Mouse (Mus musculus) hindbrain, embryonic 15.5 days (tissue): ENCODE results near the gene 1110032F04Rik. TPM values are rescaled to one million over a fixed set of nuclear protein-coding genes. Genes with fewer than 3 reads are reported as not detected.
"Not testable (repeated sequence)": the region's sequence is repeated elsewhere in the genome, so short reads cannot be mapped to it uniquely, and the experiment has no call there.

Experiments used
- ATAC-seq: fragments of 200-750 bp; cut with Nextera tagmentation; 2 replicates; pipeline ENCODE4 v1.8.0; 2017; ENCODE audit warnings: low read depth, moderate number of reproducible peaks, moderate TSS enrichment; ENCODE audit not compliant: low FRiP score
- H3K27ac ChIP-seq: fragments of 300-500 bp; sonication (generic); replicated peaks from 2 replicates; pipeline ENCODE4 v1.5.1; 2015; ENCODE audit warnings: mild to moderate bottlenecking, inconsistent platforms
- H3K27me3 ChIP-seq: fragments of 300-500 bp; sonication (generic); 2 replicates; pipeline ENCODE4 v1.6.1; 2015; ENCODE audit warnings: control low read depth, inconsistent platforms
- H3K36me3 ChIP-seq: fragments of 300-500 bp; sonication (generic); 2 replicates; pipeline ENCODE4 v1.6.1; 2015; ENCODE audit warnings: control low read depth, inconsistent platforms
- H3K4me1 ChIP-seq: fragments of 300-500 bp; sonication (generic); replicated peaks from 2 replicates; pipeline ENCODE4 v1.6.1; 2015; ENCODE audit warnings: control low read depth, inconsistent platforms
- H3K4me2 ChIP-seq: fragments of 300-500 bp; sonication (generic); 2 replicates; pipeline ENCODE4 v1.6.1; 2015; ENCODE audit warnings: moderate library complexity, mild to moderate bottlenecking, inconsistent platforms
- H3K4me3 ChIP-seq: fragments of 300-500 bp; sonication (generic); 2 replicates; pipeline ENCODE4 v1.5.1; 2015; ENCODE audit warnings: mild to moderate bottlenecking, inconsistent platforms
- H3K9ac ChIP-seq: fragments of 300-500 bp; sonication (generic); 2 replicates; pipeline ENCODE4 v1.6.1; 2015; ENCODE audit warnings: inconsistent platforms
- H3K9me3 ChIP-seq: fragments of 300-500 bp; sonication (generic); 2 replicates; pipeline ENCODE4 v1.6.1; 2016; ENCODE audit warnings: control low read depth, inconsistent platforms
- WGBS: fragments of 180-500 bp; shearing (Covaris S2); methylation state at CpG from one replicate; pipeline ENCODE4 v1.1.7; 2015; 5-methylcytosine and 5-hydroxymethylcytosine counted together
- polyA plus RNA-seq: library from polyadenylated mRNA; unstranded; fragments of >200 nt; fragmentation: Nextera tagmentation; extraction: Ambion mirVana; gene quantifications from 2 replicates; pipeline ENCODE4 v1.2.1, GENCODE M21; 2015

Gene 1110032F04Rik
- polyA plus RNA-seq, 1 experiment from 2014 or later = 5.2 TPM

GRCm38 (mm10) chr3:68852414-68852813 lies 17.0 kb upstream of the 1110032F04Rik start:
- WGBS = 91% methylated on average over 1 of the region's 1 CpGs
- no peak overlapping the region for H3K9ac ChIP-seq
- no peak for ATAC-seq

GRCm38 (mm10) chr3:68869691-68870567 lies 543 bp downstream of the 1110032F04Rik start:
- H3K27ac ChIP-seq = peak overlapping the region; percentile 73
- WGBS = under 1% methylated on average over 92 of the region's 96 CpGs
- peak overlapping the region; percentile 72 for H3K9ac ChIP-seq
- peak; percentile 83 for ATAC-seq
- H3K36me3 ChIP-seq = no peaks in the 10 kb centered on the region
- H3K4me1 ChIP-seq = peaks cover 19% of the 10 kb centered on the region
- H3K9me3 ChIP-seq = no peaks in the 10 kb centered on the region
- H3K4me2 ChIP-seq = peak overlapping the region; percentile 98
- peak overlapping the region; percentile 84 for H3K4me3 ChIP-seq
- H3K27me3 ChIP-seq = no peaks in the 10 kb centered on the region; the same call in 1 of the 2 replicates

More at GRCm38 (mm10) chr3:68852414-68852813, 17.0 kb upstream of the 1110032F04Rik start:
- Histone ChIP-seq H3K9me3 (no peaks in the 10 kb centered on the region), H3K4me2 (no peak overlapping the region), H3K27me3 (no peaks in the 10 kb centered on the region), H3K27ac (no peak overlapping the region), H3K4me3 (no peak overlapping the region), H3K36me3 (no peaks in the 10 kb centered on the region), H3K4me1 (no peaks in the 10 kb centered on the region)

GRCm38 (mm10) chr3:68870568-68870950 lies 1.2 kb downstream of the 1110032F04Rik start:
- peak overlapping the region; percentile 72 for H3K9ac ChIP-seq
- H3K4me1 ChIP-seq = peaks cover 19% of the 10 kb centered on the region
- no peaks in the 10 kb centered on the region for H3K36me3 ChIP-seq
- H3K9me3 ChIP-seq = no peaks in the 10 kb centered on the region
- H3K4me3 ChIP-seq = peak overlapping the region; percentile 84
- peak overlapping the region; percentile 98 for H3K4me2 ChIP-seq
- no peak overlapping the region for H3K27ac ChIP-seq
- H3K27me3 ChIP-seq = no peaks in the 10 kb centered on the region; the same call in 1 of the 2 replicates
- WGBS = 4% methylated on average over 15 of the region's 15 CpGs
- no peak for ATAC-seq

- no peaks in the 10 kb centered on the region for H3K36me3 ChIP-seq
- H3K4me2 ChIP-seq = no peak overlapping the region
- ATAC-seq = no peak
- peaks cover 14% of the 10 kb centered on the region for H3K4me1 ChIP-seq
- no peaks in the 10 kb centered on the region for H3K9me3 ChIP-seq
- no peak overlapping the region for H3K9ac ChIP-seq
- H3K4me3 ChIP-seq = no peak overlapping the region
- no peaks in the 10 kb centered on the region for H3K27me3 ChIP-seq
- H3K27ac ChIP-seq = no peak overlapping the region
- 87% methylated on average over 2 of the region's 2 CpGs for WGBS
Measured at GRCm38 (mm10) chr3:68874079-68874478, 4.7 kb downstream of the 1110032F04Rik start.

- 83% methylated on average over 5 of the region's 5 CpGs for WGBS
- Histone ChIP-seq H3K36me3 (no peaks in the 10 kb centered on the region), H3K4me1 (no peaks in the 10 kb centered on the region), H3K4me2 (no peak overlapping the region), H3K27ac (no peak overlapping the region), H3K9me3 (no peaks in the 10 kb centered on the region), H3K27me3 (no peaks in the 10 kb centered on the region), H3K4me3 (no peak overlapping the region), H3K9ac (no peak overlapping the region)
- ATAC-seq = no peak
Measured at GRCm38 (mm10) chr3:68886845-68887244, 17.5 kb downstream of the 1110032F04Rik start.

- no peaks in the 10 kb centered on the region for H3K9me3 ChIP-seq
- no peaks in the 10 kb centered on the region for H3K36me3 ChIP-seq
- no peak overlapping the region for H3K27ac ChIP-seq
- 64% methylated on average over 4 of the region's 4 CpGs for WGBS
- no peaks in the 10 kb centered on the region for H3K4me1 ChIP-seq
- H3K9ac ChIP-seq = no peak overlapping the region
- H3K4me2 ChIP-seq = no peak overlapping the region
- no peak overlapping the region for H3K4me3 ChIP-seq
- no peak for ATAC-seq
- H3K27me3 ChIP-seq = no peaks in the 10 kb centered on the region
Measured at GRCm38 (mm10) chr3:68895426-68895825, 26.0 kb downstream of the 1110032F04Rik start.

GRCm38 (mm10) chr3:68897154-68897553 lies 27.8 kb downstream of the 1110032F04Rik start:
- WGBS = 83% methylated on average over 5 of the region's 5 CpGs

GRCm38 (mm10) chr3:68902636-68903035 lies 33.2 kb downstream of the 1110032F04Rik start:
- H3K4me1 ChIP-seq = not testable (repeated sequence)

More at GRCm38 (mm10) chr3:68897154-68897553, 27.8 kb downstream of the 1110032F04Rik start:
- no peak for ATAC-seq
- no peak overlapping the region for H3K4me3 ChIP-seq
- no peaks in the 10 kb centered on the region for H3K4me1 ChIP-seq
- no peak overlapping the region for H3K9ac ChIP-seq
- H3K27ac ChIP-seq = no peak overlapping the region
- no peaks in the 10 kb centered on the region for H3K27me3 ChIP-seq
- no peak overlapping the region for H3K4me2 ChIP-seq
- no peaks in the 10 kb centered on the region for H3K36me3 ChIP-seq
- no peaks in the 10 kb centered on the region for H3K9me3 ChIP-seq

GRCm38 (mm10) chr3:68904902-68905778 lies 35.8 kb downstream of the 1110032F04Rik start:
- no peak for ATAC-seq
- 79% methylated on average over 2 of the region's 2 CpGs for WGBS

More at GRCm38 (mm10) chr3:68902636-68903035, 33.2 kb downstream of the 1110032F04Rik start:
- H3K4me2 ChIP-seq, H3K36me3 ChIP-seq, H3K9me3 ChIP-seq, H3K4me3 ChIP-seq, H3K27me3 ChIP-seq, H3K27ac ChIP-seq, ATAC-seq, H3K9ac ChIP-seq: not testable (repeated sequence)
- WGBS = 89% methylated on average over 20 of the region's 20 CpGs

GRCm38 (mm10) chr3:68907509-68907908 lies 38.1 kb downstream of the 1110032F04Rik start:
- Histone ChIP-seq H3K4me2 (no peak overlapping the region), H3K36me3 (peaks cover 4% of the 10 kb centered on the region; the same call in 1 of the 2 replicates), H3K4me3 (no peak overlapping the region), H3K9ac (no peak overlapping the region), H3K27me3 (no peaks in the 10 kb centered on the region), H3K4me1 (no peaks in the 10 kb centered on the region), H3K9me3 (no peaks in the 10 kb centered on the region), H3K27ac (no peak overlapping the region)
- ATAC-seq = no peak
- 88% methylated on average over 4 of the region's 4 CpGs for WGBS

More at GRCm38 (mm10) chr3:68904902-68905778, 35.8 kb downstream of the 1110032F04Rik start:
- no peaks in the 10 kb centered on the region for H3K9me3 ChIP-seq
- H3K27ac ChIP-seq = no peak overlapping the region
- H3K4me1 ChIP-seq = no peaks in the 10 kb centered on the region
- no peaks in the 10 kb centered on the region for H3K27me3 ChIP-seq
- no peak overlapping the region for H3K9ac ChIP-seq
- no peak overlapping the region for H3K4me3 ChIP-seq
- no peaks in the 10 kb centered on the region for H3K36me3 ChIP-seq
- no peak overlapping the region for H3K4me2 ChIP-seq
